8 mouse cellular contexts compared by ENCODE assay signal in genomic region chr9:44482552-44482951, GRCm38 (mm10). TPM values are rescaled to one million over a fixed set of nuclear protein-coding genes. Genes with fewer than 3 reads are reported as not detected.
DNase-seq lines count a peak whose midpoint lies in the region; ATAC-seq and TF ChIP-seq lines count a peak whose summit lies in the region.

Bcl9l (plus strand) TSS chr9:44482825.

- peak; percentile 58 for TF ChIP-seq CTCF in cerebellum, adult 2 months (IDR thresholded peaks at IDR 0.05; ENCODE audit: borderline replicate concordance, insufficient read depth, low read depth, low read length)

- 2% methylated on average over 31 of the region's 31 CpGs for WGBS in cerebellum, adult 2 months
- under 1% methylated on average over 31 of the region's 31 CpGs for WGBS in hindbrain, embryonic 11.5 days

- H3K4me3 ChIP-seq in cerebellum, adult 2 months (replicated peaks; ENCODE audit: insufficient read depth, low read depth, low read length), result peak within 1 kb of the TSS; percentile 86
- peak within 1 kb of the TSS; percentile 97 for H3K4me3 ChIP-seq in hindbrain, embryonic 11.5 days (ENCODE audit: low read depth, low read length)

- H3K36me3 ChIP-seq in hindbrain, embryonic 11.5 days (ENCODE audit: control insufficient read depth, insufficient read depth, low read length), result no peaks in the 10 kb centered on the region

- H3K27ac ChIP-seq in cerebellum, adult 2 months (ENCODE audit: insufficient read depth, low read length), result peak within 1 kb of the TSS; percentile 90
- H3K27ac ChIP-seq in hindbrain, embryonic 11.5 days (ENCODE audit: low read depth, low read length), result peak within 1 kb of the TSS; percentile 96

- peak within 1 kb of the TSS; percentile 71 for H3K4me2 ChIP-seq in hindbrain, embryonic 11.5 days (replicated peaks; ENCODE audit: low read depth, low read length)

- peak; percentile 86 for TF ChIP-seq POLR2A in cerebellum, adult 2 months (IDR thresholded peaks at IDR 0.05; ENCODE audit: borderline replicate concordance, insufficient read depth, low read length)

- no peaks in the 10 kb centered on the region for H3K27me3 ChIP-seq in cerebellum, adult 2 months (ENCODE audit: control insufficient read depth, insufficient read depth, low read length)
- no peaks in the 10 kb centered on the region for H3K27me3 ChIP-seq in hindbrain, embryonic 11.5 days (ENCODE audit: control insufficient read depth, insufficient read depth, low read length)

- peak; percentile 78 for DNase-seq in MEL-GATA-1-ER (ENCODE audit: extremely low read depth, low read depth)
- peak; percentile 94 for DNase-seq in cerebellum, adult 2 months
- DNase-seq in frontal cortex, postnatal 10 days (ENCODE audit: low spot score in 2 of 2), result peak; percentile 91 to 93
- peak; percentile 95 for DNase-seq in hindbrain, embryonic 11.5 days (ENCODE audit: low spot score)
- peak; percentile 91 to 96 for DNase-seq in layer of hippocampus, postnatal 14 days (ENCODE audit: low spot score in 2 of 2)
- peak; percentile 98 for DNase-seq in lung, postnatal 10 days
- DNase-seq in ovary, postnatal 14 days (ENCODE audit: low spot score), result peak; percentile 90
- peak; percentile 91 to 93 for DNase-seq in thymus, postnatal 10 days (ENCODE audit: low spot score in 2 of 2)

- no peaks in the 10 kb centered on the region for H3K9me3 ChIP-seq in hindbrain, embryonic 11.5 days (ENCODE audit: control insufficient read depth, low read length)

- H3K4me1 ChIP-seq in cerebellum, adult 2 months (ENCODE audit: control insufficient read depth, insufficient read depth, low read length), result peaks cover 24% of the 10 kb centered on the region
- H3K4me1 ChIP-seq in hindbrain, embryonic 11.5 days (replicated peaks; ENCODE audit: control insufficient read depth, insufficient read depth, low read length), result peaks cover 37% of the 10 kb centered on the region

- peak within 1 kb of the TSS; percentile 98 for H3K9ac ChIP-seq in hindbrain, embryonic 11.5 days (ENCODE audit: low read depth, low read length)

- ATAC-seq in hindbrain, embryonic 11.5 days (ENCODE audit: low FRiP score), result peak; percentile 65

RNA-seq across cellular contexts. Expression of gene Bcl9l, which starts in this region (rescaled TPM):
- 22.0 and 22.3 TPM in 2 replicates for polyA plus RNA-seq in cerebellum, adult 2 months (2012; rRNA removed)
- 8.6 and 10.1 TPM in 2 replicates for polyA plus RNA-seq in hindbrain, embryonic 11.5 days (2014; fragmentation: Nextera tagmentation; extraction: Ambion mirVana)
- 10 to 100 TPM; 76.1 to 76.3 TPM for total RNA-seq in layer of hippocampus, postnatal 14 days (2021)

Comparison
In these comparisons a context has a peak if more than half of its experiments do, and no peak if none do; other contexts are left out.
1. Peak in every context shown above with its lines: DNase-seq, ATAC-seq, H3K4me3 ChIP-seq and H3K27ac ChIP-seq.